Mouse (Mus musculus) kidney, adult 2 months (tissue): Measurements from ENCODE around the gene Usp33.

Experiments
- CTCF ChIP-seq: fragments of 200-500 bp; conservative IDR thresholded peaks from 2 replicates; pipeline ENCODE4 v1.5.1; 2011; ENCODE audit warnings: low read depth, mild to moderate bottlenecking, control low read depth, low read length, moderate library complexity, mixed read lengths; ENCODE audit not compliant: insufficient read depth, insufficient read length
- POLR2A ChIP-seq: fragments of 200-500 bp; IDR thresholded peaks from one replicate; pipeline ENCODE4 v1.6.1; 2011; ENCODE audit warnings: low read depth, low read length, control low read depth

DNA sequence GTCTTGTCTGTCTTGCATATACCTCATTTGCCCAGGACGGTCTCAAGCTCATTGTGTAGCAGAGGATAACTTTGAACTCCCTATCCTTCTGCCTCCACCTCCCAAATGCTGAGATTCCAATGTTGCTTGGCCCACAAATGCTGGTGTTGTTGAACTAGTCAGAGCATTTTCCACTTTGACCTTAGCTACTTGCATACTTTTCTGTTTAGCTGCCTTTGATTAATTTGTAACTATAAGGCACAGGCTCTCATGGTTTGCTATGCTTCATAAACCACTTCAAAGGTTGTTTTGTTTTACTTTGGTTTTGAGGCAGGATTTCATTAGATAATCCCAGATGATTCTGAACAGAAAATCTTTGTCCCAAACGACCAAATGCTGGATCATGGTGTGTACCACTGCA, 57.5 kb downstream of the Usp33 start:
- no peak for TF ChIP-seq CTCF
- no peak for TF ChIP-seq POLR2A
